Mouse (Mus musculus): Measurements from ENCODE around the gene Ivd. TPM values are rescaled to one million over a fixed set of nuclear protein-coding genes. Genes with fewer than 3 reads are reported as not detected.

The Ivd gene
- polyA plus RNA-seq, 3 experiments from 2014 or later: 33.1 to 71.6 (median 60.8) TPM

DNA sequence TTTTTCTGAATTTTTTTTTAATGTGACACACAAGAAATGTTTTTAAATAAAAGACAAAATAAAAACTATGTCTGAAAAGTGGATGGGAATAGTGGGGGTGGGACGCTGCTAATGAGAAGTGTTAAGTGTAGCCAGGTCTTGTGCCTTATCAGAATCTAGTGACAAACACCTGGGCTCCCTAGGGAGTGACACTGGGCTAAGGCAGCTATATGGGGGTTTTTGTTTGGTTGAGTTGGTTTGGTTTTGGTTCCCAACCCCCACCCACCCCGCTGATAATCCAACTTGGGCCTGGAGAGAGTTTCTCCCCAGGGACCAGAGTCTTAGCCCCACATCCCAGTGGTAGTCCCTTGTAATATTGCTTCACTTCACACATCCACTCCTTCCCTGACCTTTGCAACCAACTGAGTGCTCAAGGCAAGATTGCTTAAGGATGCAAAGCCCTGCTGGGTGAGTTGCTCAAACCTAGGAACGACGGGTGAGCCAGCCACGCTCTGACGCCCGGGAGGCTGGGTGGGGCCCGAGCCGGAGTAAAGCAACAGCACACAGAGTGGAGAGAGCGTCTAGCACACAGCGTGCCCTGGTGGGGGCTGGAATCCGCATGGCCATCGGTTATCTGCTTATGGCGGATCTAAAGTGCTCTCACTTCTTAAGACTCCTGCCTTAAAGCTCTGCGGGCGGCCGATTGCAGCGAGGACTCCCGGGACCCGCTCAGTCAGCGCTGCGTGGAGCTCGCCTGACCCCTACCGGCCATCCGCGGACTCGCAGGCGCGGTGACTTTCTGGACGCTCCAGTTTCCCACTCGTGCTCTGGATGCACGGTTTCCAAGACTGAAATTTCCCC, 21.3 kb downstream of the Ivd start:
- ATAC-seq: peak; percentile 95

DNA sequence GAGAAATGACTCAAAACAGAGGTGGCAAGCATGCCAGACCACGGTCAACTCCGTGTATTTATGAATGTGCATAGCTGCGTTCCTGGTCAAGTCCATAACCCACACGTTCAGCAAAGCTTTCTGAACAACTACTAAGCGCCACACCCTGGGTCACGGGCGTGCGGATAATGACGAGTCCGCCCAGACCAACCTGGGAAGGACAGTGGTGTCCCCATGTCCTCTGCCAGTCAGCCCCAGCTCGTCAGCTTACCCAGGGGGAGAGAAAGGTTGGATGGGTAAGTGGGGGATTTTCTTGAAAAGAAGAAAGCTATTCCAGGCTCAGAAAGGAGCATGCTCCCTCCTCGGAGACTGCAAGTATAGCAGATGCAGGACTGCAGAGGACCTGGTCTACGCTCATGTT, 25.7 kb downstream of the Ivd start:
- ATAC-seq: no peak

- ATAC-seq: no peak
Observed at GRCm38 (mm10) chr2:118887845-118888548, 26.2 kb downstream of the Ivd start.

GRCm38 (mm10) chr2:118891173-118891572, 29.4 kb downstream of the Ivd start:
- no peak for ATAC-seq

- ATAC-seq: peak; percentile 60
Observed at GRCm38 (mm10) chr2:118895990-118896913, 34.5 kb downstream of the Ivd start.

- peak; percentile 4 for ATAC-seq
Observed at GRCm38 (mm10) chr2:118896914-118897291, 35.1 kb downstream of the Ivd start.

DNA sequence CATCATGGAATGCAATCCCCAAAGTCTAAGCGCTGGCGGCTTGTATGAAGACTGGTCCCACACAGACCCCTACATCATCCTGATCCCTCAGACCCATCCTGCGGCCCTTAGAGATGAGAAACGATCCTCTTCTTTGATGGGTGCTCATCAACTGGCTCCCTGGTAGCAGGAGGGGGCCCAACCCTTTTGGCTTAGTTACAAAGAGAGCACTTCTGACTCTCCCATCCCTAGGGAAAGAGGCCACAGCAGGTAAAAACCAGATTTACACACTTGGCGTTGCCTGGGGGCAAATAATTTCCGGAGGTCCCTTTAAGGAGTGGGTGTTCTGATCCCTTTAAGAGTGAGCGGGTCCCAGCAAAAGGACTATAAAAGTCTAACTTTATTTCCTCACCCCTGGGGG, 35.6 kb downstream of the Ivd start:
- ATAC-seq: no peak

GRCm38 (mm10) chr2:118897808-118898207, 36.1 kb downstream of the Ivd start:
- ATAC-seq: no peak

GRCm38 (mm10) chr2:118898771-118899170, 37.0 kb downstream of the Ivd start:
- ATAC-seq: no peak

DNA sequence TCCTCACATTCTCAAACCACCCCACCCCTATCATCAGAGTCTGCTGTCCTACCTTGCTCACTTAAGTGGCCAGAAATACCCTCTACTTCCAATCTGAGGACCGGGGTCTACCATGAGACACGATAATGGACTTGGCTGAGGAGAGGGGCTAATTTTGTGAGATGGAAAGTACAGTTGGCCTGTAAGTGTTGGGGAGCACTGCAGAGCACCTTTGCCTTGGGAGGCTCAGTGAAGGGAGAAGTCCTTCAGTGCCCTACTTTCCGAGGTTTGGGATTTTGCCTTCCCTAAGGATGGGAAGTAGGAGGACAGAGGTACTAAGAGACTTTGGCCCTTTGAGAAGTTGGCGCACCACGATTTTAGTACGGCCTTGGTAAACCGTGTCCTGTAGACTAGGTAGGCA, 37.6 kb downstream of the Ivd start:
- no peak for ATAC-seq

DNA sequence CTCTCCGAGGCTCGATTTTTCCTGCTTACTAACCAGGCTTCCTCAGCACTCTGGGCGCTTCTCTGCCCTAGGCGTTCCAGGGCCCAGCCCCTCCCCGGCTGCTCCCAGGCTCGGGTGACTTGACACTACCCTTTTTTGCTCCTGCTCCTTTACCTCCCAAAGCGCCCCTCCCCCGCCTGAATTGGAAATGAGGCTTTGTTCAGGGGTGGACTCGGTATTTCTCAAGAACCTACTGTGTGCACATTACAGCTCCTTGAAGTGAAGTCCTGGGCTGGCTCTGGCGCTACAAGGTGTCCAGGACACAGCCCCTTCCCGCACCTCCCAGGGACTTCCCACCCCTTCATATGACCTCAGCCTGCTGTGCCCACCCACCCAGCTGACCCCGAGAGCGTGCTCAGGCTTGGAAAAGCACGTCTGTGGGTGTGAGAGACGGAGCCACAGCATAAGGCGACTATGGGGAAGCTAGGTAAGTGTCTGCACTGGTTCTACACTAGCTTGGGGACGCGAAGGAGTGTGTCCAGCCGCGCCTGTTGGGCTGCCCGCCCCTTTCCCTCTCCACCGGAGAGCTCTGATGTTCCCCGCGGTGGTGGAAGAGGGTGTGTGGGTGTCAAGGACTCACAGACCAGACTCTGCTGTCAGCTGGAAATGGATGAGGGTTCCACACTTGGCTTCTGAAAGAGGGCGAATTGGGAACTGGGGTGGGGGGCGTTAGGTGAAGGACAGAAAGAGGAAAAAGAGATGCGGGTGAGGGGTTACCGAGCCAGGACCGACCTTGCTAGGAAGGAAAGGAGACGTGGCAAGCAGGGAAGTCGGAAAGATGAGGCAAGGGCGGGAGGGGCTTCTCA, 38.4 kb downstream of the Ivd start, which contains the start of gene Bahd1:
TSS of gene Bahd1 (plus strand) at position 397 of the 845 bp plus-strand sequence.
- no peak for ATAC-seq

DNA sequence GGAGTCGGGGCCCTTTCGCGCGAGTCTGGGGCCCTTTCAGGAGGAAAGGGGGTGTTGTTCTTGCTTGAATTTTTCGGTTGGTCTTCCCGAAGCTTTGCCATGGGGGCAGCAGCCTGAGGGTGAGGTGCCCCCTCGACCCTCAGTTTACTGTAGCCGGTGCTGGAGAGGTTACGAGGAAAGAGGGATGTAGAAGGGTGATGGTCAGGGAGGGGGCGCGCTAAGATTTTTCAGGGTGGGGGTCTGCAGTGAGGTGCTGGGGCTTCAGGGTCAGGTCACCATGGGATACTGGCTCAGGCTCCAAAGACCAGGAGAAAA, 39.0 kb downstream of the Ivd start:
- no peak for ATAC-seq

- peak; percentile 77 for ATAC-seq
Observed at GRCm38 (mm10) chr2:118901175-118902031, 39.6 kb downstream of the Ivd start.

DNA sequence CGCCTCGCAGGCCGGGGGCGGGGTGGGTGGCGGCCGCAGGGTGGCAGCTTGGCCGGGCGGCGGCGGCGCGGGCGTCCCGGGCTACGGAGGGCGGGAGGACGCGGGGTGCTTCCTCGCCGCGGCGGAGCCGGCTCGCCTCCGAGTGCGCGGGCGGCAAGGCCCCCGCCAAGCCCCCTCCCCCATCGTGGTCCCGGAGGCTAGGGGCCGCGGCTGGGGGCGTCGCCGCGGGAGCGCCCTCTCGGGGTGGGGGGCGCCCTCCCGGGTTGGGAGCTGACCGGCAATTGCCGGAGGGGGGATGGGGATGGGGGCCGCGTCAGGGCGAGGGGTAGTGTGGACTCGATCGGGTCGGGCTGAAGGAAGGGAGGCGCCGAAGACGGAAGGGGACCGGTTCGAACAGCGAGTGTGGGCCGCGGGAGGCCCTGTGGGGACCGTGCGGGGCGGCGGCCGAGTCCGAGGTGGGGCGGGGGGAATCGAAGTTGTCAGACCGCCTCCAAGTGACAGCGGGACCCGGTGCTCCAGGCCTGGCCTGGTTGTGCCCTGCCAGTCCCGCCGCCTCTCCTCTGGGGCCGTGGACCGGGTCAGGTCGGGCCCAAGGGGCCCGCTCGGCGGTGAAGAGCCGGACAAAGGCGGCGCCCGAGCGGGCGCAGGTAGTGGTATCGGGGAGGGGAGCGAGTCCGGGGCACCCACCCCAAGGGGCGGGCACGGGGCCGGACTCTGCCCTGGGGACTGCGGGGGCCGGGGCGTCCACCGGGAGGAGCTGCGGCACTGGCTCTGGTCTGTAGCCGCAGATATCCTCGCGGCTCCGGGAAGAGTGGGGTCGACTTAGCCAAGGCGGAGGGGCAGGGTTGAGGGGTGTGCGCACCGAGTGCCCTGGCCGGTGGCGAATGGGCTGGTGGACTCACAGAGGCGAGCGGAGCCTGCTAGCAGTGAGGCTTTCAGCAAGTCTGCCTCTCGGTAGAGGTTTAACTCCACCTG, 40.6 kb downstream of the Ivd start:
- ATAC-seq: no peak

GRCm38 (mm10) chr2:118903333-118903741, 41.6 kb downstream of the Ivd start:
- no peak for ATAC-seq

DNA sequence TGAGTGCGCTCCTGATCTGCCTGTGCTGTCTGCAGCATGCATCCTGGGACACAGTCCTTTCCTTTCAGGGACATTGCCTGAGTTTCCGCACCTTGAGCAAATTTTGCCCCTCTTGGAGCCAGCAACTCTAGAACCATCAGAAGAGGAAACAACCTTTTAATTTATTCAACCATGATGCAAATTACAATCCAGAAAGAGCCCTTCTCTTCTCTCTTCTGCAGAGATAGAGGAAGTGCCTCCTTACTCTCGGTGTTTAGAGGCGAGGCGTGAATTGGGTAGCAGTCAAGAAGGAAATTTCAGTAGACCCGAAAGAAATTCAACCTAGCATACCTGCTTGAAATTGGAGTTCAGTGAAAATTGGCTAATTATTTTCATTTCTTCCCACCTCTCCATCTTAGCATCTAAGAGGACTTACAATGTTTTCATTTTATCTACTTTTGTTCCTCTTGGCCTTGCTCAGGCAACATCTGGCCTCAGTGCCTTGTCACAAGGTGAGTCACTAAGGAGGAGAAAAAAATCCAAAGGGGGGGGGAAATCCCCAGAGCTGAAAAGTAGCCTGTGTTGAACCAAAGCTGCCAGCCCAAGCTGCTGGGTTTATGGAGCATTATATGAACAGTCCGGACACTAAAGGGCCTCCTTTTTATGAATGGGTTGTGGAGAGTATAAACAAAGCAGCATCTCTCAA, 43.8 kb downstream of the Ivd start:
- peak; percentile 25 for ATAC-seq

- no peak for ATAC-seq
Observed at GRCm38 (mm10) chr2:118906118-118906492, 44.4 kb downstream of the Ivd start.

DNA sequence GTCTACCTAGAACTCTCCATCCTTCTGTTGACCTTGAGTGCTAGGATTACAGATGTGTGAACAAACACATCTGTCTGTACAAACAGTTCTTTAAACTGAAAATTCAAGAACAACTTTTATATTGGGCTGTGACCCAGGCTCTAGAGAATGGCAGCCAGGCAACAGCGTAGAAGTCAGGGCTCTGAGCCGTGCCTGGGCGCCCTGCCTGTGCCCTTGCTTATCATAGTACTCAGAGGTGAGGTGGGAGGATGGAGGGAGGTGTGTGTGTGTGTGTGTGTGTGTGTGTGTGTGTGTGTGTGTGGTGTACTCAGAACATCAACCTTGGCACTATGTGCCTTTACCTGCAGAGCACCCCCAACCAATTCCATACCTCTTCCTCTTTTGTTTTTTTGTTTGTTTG, 46.0 kb downstream of the Ivd start:
- ATAC-seq: no peak

GRCm38 (mm10) chr2:118909151-118909550, 47.4 kb downstream of the Ivd start:
- no peak for ATAC-seq
